Mouse (Mus musculus): ENCODE data around the gene Colca2.
A peak's percentile ranks its signal among the peaks of the same experiment; 100 is the strongest.

Gene Colca2

DNA sequence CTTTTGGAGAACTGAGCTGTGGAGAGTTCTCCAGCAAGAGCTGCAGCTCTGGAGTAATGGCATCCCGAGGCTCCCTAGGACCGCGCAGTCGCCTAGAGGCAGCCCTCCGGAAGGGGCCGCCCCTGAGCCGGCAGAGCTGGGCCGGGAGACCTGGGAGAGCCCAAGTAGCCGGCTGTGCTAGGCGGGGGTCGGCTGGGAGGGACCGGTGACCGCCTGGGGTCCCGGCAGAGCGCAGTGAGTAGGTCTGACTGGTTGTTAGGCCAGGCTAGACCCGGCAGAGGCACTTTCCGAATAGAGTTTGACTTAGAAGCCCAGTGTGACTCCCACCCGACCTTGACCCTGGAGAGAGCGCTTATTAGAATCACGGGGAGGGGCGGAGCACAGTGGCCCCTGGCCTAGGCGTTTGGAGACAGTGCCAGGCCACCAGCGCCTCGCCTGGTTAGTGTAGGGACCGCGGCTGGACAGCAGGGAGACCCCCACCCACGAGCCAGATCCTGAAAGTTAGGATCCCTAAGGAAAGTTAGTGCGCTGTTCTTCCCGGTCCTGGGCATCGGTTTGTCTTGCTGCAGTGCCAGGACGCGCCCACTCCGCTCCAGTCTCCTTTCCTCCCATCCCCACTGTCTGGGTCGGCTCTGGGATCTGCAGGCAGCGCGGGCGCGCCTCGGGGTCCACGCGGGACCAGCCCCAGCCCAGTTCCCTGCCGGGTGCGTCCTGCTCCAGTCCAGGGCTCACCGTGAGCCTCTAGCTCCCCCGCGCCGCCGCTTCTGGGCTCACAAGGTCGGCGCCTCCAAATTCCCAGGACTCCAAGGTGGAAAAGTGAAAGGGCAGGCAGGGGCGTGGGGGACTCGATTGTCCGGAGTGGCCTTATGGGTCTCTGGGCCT lies at the start of gene Colca2:
Colca2 (minus strand) TSS at position 70 of the 882 bp plus-strand sequence.
- peak; percentile 48 to 59 for DNase-seq

DNA sequence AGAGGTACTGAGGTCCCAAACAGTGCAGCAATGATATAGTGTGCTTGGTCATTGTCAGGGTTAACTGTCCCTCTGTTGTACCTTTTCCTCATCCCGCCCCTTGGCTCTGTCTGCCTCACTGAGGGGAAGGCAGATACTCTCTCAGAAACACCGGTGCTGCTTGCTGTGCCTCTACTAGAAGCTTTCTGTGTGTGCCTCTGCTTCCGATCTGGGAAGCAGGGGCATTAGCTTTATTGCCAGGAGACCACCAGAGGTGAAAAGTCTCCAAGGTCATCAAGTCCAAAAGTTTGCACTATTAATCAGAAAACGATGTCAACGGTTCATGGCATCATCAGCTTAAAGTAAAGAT lies 49.2 kb upstream of the Colca2 start:
- DNase-seq = no peak

DNA sequence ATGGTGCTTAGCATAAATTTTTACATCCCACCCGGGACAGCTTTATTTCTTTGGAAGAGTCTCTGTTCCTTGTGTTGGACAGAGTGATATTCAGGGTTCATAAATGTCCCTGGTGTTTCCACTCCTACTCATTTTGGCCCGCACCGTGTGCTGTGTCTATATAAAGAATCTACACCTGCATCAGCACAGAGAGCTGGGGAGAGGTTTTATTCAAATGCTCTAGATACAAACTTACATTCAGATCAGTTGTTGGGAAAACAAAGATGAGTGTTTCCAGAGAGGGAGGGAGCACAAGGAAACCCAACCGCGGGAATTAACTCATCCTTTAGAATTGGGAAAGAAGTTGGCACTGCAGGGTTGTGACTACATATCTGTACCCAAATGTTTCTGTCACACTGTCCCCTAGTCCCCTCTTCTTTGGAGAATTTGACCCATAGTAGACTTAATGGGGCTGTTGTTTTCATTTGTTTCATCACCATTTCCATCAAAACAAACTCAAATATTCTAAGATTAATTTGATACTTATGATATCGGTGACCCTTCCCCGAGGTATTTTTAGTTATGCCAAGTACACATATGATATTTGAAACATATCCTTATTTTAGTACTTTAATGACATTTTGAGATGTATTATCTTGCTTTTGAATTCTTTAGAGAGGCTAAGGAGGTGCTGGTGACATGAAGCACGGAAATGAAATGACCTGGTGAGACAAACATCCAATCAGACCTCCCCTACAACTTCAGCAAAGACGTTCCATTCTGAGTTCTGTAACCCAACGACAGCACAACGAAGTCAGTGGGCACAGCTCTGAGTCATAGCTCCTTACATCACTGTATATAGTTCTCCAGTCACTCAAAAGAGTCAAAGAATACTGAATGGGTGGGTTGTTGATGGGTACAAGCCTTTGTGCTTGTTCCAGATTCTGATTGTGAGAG lies 48.5 kb upstream of the Colca2 start:
- DNase-seq = no peak

DNA sequence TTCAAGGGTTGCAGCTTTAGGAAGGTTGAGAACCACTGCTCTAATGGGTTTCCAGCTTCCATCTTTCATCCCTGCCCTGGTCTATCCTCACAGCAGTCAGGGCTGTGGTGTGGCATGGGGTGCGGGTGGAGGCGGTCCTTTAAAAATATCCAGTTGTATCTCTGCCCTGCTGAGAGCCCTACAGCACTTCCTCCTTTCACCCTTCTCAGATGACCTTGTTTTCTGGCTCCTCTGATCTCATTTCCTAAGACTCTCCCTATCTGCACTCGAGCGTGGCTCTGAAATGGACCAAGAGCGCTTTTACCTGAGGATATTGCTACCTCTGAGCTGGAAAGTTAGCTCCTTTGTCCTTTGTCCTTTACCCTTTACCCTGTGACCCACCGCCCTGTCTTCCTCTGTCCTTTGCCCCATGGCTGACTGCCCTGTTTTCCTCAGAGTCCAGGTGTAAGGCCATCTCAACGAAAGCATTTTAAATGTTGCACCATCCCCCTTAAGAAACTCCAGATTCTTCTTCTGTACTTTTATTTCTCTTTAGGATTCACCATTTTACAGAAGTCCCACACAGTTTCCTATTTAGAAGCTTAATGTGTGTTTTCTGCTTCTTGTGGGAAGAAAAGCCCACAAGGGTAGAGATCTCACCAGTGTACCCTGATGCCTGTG lies 46.2 kb upstream of the Colca2 start:
- no peak for DNase-seq

DNA sequence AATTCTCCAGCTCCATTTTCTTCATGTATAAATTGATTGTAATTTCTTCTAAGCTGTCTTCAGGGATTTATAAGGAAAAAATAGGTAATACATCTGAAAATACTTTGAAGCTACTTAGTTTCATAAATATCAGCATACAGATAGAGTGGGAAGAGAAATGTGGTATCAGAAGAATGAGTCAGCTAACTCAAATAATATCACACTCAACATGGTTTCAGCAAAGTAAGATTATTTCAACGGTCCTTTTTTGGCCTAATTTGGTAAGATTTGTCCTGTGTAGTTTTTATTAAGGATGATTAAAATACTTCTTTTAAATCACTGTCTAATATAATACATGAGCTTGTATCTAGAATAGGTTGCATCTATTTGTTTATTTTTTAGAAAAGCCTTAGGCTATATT lies 41.7 kb upstream of the Colca2 start:
- no peak for DNase-seq

DNA sequence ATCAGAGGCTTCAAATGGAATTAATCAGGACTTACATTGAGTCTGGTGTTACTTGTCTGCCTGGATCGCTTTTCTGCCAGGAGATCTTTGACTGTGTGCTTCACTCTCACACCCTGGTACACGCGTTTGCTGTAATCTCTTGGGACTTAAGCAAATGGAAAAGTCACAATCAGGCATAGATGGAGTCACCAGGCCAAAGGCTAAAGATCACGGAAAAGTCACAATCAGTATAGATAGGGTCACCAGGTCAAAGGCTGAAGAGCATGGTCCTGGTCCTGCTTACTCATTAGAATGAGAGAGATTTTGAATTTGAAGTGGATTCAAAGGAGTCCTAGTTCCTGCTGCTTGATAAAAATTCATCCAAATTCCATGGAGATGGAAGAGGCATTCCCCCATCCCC lies 39.9 kb upstream of the Colca2 start:
- no peak for DNase-seq

DNA sequence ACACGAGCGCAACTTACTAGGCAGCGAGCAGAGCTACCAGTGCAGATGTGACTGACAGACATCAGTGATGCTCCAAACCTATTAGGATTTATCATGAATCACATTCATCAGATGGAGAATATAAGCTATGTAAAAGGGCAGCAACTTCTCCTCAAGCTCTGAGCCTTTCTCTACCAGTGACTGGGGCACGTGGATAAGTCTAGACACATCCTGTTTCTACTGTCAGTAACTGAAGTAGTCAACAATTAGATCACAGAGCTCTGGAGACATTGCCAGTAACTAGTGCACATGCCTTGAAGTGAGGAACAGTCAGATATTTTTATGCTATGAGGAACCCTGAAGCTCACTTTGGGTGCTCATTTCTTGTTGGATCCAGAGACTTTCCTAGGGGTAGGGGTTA lies 39.0 kb upstream of the Colca2 start:
- no peak for DNase-seq

DNA sequence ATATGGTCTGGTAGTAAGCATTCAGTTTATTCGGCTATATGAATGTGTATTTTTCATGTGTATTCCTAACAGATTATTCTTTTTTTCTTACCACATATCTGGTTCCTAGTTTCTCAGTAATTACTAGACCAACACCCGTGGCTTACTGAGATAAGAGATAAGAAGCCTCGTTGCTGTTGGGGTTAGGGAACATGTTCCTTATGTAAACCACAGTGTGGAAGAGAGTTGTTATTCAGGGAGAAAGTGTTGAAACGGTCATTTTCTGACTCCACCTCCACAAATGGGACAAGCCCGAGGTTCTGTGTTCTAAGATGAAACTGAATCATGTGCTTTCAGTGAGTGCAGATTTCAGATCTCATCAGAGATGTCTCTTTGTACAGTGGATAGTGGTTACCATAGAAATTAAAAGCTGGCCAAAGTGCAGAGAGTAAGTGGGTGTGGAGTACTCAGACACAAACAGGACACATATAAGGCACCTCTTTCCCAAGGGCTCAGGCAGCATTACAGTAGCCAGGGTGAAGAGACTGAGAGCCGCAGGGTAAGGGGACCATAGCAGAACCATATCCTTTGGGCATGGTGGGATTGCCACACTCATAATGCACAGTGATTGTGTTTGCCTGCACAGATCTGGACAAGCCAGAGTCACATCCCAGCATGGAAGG lies 37.2 kb upstream of the Colca2 start:
- DNase-seq = no peak

DNA sequence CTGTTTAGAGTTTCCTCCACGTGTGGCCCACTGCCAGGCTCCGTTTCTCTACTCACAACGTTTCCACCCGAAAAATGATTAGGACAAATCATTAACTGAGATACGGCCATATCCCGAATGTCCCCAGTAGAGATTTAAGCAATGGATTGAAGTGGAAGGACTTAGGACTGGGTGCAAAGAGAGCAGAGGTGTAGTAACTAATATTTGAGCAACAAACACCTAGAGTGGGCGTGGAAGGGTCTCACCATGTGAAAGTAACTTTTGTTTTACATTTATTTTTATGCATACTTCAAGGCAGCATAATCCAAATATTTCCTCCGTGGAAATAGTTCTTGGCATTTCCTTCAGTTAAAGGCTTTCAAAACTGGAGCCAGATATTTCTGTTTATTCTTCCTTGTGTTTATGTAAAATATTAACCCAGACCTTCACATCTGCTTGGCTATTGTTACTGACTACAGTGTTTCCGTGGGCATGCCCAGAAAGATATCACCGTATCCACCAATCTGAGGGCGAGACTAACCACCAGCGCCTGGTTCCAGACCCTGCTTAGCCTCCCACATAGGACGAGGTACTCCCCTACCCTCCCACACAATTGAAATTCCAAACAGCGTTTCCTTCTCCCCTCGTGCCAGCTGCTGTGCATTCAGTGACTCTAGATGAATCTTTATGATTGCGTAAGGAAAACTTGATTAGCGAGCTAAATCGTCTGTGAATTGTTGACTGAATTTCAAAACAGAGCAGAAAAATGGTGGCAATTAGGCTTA lies 34.4 kb upstream of the Colca2 start:
- no peak for DNase-seq

DNA sequence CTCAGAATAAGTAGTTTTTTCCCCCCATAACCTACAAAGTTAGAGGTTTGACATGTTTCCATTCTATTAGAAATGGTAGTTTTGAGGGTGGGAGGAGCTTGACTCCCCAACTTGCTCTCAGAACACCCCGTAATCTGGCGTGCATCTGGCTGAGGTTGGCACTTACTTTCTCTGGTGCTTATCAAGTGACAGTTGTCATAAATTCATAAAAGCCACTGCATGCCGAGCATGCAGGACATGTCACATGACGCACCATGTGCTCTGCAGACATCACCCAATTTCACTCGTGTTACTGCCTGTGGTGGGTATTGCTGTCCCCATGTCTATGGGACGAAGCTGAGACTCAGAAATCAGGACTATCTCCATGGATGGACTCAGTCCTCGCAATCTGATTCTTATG lies 32.1 kb upstream of the Colca2 start:
- DNase-seq = no peak

DNA sequence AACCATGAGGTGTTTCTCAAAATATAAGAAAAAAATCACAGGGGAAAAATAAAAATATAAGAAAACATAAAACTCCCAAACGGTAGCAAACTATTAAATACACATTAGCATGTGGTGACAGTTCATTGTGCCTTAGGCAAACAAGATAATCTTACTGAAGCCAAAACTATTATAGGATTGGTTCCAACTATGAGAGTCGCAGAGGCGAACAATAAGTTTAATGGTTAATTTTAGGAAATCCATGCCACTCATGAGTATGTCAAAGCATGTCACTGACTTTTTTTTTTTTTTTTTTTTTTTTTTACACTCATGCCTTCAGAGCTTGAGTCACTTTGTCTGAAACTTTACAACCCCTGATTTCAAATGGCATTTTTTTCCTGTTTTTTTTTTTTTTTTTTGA lies 28.0 kb upstream of the Colca2 start:
- no peak for DNase-seq

DNA sequence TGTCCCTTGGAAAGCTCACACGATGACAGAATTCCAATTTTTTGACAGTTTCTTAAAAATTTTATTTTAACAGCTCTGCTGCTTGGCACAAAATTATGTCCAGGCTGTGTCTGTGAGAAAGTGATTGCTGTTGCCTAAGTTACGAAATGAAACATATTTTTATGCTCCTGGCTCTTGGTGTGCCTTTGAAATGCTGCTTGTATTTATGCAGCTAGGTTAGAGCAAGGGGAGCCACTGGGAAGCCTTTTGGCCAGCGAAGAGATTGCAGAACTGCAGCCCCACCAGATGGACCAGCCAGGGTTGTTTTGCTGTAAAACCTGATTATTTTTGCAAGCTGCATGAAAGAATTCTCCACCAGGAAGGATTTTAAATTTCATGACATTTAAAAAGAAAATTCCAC lies 26.8 kb upstream of the Colca2 start:
- DNase-seq = no peak

DNA sequence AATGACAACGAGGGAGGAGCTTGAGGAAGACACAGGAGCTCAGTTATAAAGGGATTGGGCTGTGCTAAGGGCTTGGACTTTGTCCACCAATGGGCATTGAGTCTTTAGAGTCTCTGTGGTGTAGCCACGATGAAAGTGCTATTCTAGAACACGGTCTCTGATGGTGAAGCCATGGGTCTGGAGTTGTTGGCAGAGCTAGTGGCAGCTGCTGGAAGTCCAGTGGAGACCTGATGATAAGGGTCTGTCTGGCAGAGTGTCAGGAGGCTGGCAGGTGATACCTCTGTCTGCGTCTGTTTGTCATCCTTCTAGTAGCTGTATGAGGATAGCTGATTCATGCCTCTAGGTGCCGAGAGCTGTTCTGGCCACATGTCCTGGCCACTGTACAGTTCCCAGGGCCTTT lies 25.6 kb upstream of the Colca2 start:
- no peak for DNase-seq

DNA sequence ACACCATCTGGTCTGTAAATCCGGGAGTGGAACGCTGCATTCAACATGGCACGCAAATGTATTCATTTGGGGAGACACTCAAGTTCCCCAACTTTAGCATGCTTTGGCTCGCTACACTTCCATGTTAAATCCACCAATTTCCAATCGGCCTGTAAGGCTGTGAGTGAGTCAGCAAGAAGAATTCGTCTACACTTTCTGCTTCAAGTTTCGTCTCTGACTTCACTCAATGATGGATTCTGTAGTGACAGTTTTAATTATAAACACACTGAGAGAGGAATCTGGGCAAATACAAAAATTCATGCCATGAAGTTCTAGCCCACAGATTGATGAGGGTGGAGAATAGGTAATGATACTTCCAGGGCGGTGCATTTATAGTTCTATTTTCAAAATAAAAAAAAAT lies 15.2 kb upstream of the Colca2 start:
- DNase-seq = no peak

DNA sequence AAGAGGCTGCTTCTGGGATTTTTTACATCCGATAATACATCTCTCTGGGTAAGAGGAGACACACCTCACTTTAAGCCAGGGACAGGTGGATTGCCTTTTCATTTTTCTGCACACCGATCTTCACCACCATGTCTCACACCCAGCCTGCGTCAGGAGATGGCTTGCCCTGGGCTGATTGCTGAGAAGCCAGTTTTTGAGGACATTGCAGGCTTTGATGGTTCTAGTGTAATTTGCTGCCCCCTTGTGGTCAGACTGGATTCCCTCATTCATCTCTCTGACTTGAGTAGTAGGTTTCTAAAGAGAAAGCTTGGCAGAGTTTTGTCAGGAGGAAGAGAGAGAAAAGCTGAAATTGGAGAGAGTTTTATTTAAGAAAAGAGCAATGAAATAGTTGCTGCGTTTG lies 14.3 kb upstream of the Colca2 start:
- DNase-seq = peak; percentile 53 to 62

DNA sequence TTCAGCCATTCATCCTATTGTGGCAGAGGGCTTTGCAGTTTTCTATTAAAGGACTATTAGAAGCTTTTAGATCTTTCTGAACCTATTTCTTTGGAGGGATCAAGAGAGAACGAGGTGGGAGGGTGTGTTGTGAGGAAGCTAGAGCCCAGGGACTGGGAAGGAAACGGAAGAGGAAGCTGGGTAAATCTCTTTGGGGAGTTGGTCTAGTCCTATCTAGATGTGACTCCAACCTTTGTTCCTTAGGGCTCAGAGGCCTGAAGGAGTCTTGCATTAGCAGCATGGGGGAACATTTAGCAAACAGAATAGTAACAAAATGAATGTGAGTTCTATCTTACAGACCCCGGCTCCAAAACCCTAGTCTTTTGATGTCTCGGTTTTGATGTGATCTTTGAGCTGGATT lies 12.6 kb upstream of the Colca2 start:
- DNase-seq = no peak

DNA sequence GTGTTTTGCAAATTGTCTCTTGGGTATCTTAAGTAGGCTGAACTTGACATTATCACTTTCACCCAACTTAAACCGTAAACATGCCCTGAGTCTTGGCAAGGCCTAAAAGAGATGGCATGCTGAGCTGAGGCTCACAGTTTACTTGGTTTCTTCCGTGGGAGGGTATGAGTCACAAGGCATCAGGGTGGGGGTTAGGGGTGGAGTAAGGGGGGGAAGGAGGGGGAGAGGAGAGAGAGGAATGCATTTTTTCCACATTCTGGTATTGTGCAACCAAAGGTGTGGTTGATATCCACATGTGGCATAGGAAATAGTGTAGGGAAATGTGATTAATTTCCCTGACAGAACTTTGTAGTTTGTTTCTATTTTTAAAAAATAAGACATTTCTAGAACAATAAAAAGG lies 7.7 kb upstream of the Colca2 start:
- DNase-seq = no peak

DNA sequence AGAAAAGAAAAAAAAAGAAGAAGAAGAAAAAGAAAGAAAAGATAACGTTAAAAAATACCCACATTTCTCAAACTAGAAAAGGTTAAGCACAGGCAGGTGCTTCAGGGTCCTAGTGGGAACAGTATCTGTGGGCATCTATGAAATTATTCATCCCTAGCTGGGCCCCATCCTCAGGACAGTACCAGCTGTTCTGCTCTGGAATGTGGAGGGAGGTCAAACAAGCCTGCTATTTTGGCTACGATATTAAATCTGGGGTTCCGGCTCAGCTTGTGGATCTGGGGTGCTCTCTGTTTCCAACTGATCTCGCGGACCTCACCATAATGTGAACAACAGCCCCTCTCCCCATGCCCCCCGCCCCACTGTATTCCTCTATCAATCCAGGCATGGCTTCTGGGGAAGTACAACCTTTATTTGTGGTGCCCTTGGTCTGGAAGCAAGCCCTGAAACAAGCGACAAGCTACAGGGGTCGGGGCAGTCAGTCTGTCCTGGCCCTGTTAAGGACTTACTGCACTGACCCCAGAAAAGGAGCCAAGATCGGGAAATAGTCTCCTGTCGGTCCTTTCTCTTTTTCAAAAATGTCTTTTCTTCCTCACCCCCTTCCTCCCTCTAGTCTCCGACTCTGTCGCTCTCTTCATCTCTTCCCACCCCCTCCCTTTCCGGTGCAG lies 403 bp downstream of the Colca2 start:
- DNase-seq = no peak

DNA sequence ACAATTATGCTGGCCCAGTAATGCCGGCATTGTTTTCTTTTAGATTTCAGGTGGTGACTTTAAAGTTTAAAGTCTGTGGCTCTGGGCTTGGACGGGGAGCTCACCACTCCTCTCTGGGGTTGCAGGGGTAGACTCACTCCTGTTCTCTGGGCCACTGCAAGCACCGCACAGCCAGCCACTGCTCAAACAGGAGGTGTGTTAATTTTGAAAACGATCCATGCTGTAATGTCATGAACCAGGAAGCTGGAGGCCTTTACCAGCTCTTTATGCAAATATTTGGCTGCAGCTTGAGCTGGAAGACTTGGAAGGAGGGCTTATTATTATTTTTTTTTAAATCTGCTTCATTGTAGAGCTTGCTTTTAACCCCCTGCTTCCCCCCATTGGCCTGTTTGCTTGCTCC lies 3.7 kb downstream of the Colca2 start:
- DNase-seq = no peak

DNA sequence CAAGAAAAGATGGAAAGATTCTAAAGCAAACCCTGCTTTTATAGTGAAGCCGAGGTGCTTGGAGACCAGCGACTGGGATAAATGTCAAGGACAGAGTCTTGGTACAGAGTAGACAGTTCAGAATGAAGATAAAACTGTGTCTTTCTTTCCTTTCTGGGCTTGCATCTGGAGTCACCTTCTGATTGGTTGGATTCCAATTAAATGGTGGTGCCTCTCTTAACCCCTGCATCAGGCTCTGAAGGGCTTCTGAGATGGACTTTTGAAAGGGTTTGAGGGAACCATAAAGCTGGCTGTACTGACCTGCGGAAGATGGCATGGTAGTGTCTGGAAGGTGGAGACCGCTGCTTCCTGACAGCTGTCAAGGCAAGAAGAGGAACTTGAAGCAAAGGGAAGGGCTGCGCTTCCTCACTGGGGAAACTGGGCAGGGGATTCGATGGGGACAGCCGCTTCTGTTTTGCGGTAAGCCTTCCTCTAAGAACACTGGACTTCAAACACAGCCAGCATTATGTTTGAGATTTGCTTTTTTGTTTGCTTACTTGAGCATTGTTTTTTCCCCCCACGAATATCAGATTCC lies 4.7 kb downstream of the Colca2 start:
- no peak for DNase-seq

DNA sequence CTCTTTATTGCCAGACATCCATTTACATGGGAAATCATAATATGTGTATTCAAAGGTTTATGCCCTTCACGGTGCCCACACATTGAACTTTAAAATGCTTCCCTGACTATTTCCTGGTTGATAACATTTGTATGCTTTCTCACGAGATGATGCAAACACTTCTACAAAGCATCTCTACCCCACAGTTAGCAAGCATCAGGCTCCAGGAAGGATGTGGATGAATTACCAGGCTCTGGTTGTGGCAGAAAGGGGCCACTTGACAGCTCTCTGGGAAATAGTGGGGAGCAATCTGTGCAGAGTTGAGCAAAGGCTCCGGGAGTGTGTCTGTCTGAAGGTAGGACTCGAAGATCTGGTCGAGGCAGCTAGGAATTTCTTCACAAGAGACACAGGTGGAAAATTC lies 6.3 kb downstream of the Colca2 start:
- DNase-seq = no peak

Data from thymus, postnatal 36 days (tissue).